In the genomic region with DNA sequence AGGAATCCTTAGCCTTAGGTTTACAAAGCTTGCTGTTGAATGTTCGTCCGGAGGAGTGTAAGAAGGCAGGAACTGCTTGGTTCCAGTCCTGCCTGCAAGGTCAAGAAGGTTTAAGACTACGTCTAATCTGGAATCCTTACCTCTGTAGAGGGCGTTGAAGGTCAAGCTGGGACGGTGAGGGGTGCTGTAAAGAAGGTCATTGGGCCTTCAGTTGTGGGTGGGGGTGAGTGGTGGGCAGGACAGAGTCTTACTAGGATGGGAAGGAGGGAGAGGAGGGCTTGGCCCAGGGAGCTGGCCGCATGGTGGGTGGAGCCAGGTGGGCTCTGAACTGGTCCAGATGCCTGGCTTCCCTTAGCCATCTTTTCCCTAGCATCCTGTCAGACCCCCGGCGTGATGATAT, we compare ENCODE assay signal across 25 mouse cellular contexts. TPM values are rescaled to one million over a fixed set of nuclear protein-coding genes. Genes with fewer than 3 reads are reported as not detected.
A peak's percentile ranks its signal among the peaks of the same experiment; 100 is the strongest.
DNase-seq lines count a peak whose midpoint lies in the region; ATAC-seq and TF ChIP-seq lines count a peak whose summit lies in the region.
"Had no signal": no experiment of that assay in that cellular context is flagged by ENCODE, and none has a peak within 500 bp of the region (broad histone marks: within the 10 kb centered on the region; RNA-seq: fewer than 3 reads in every experiment).

No protein-coding gene starts in this region.

- peaks cover 28% of the 10 kb centered on the region for H3K36me3 ChIP-seq in heart, embryonic 13.5 days
- no peaks in the 10 kb centered on the region for H3K36me3 ChIP-seq in liver, embryonic 11.5 days (ENCODE audit: control insufficient read depth, insufficient read depth, low read length)
- peaks cover 10% of the 10 kb centered on the region; the same call in 1 of the 2 replicates for H3K36me3 ChIP-seq in small intestine, adult 2 months (ENCODE audit: control insufficient read depth, insufficient read depth, low read length)
- H3K36me3 ChIP-seq: stomach, embryonic 15.5 days had no signal

- no peak overlapping the region for H3K27ac ChIP-seq in heart, embryonic 13.5 days (replicated peaks)
- H3K27ac ChIP-seq in liver, embryonic 11.5 days (ENCODE audit: low read depth, low read length) = no peak overlapping the region
- H3K27ac ChIP-seq in small intestine, adult 2 months (ENCODE audit: insufficient read depth, low read depth, low read length) = 0 out of 2 replicates have a peak overlapping the region, but pooled peaks have one; percentile 63
- H3K27ac ChIP-seq: forebrain, embryonic 13.5 days; hindbrain, embryonic 12.5 days; lung, embryonic 15.5 days; stomach, embryonic 15.5 days had no signal

- intact Hi-C loops in heart, postnatal 36 days (cut with DNase I) = loop anchor here (2.0 kb wide), 2 partner anchors 53 to 81 kb away; partner anchors contain the start of gene Phospho1

- DNase-seq in heart, postnatal 36 days = no peak
- peak; percentile 1 for DNase-seq in liver
- no peak for DNase-seq in liver, embryonic 11.5 days (ENCODE audit: low spot score)
- peak; percentile 53 for DNase-seq in ZHBTc4 (ENCODE audit: low read depth, low spot score)
- no peak for DNase-seq in layer of hippocampus, adult 8-10 months (ENCODE audit: low spot score in 2 of 2)
- DNase-seq: adrenal gland, postnatal 14 days; B cell, adult 2 months; cerebellum, adult 9-10 months; heart, postnatal 10 days; kidney, postnatal 25 days; layer of hippocampus, adult 9-11 months; left cerebral cortex, postnatal 4 days; lung, postnatal 4 days; thymus, adult 18-20 months; thymus, postnatal 36 days had no signal

- no peak overlapping the region for H3K4me2 ChIP-seq in heart, embryonic 13.5 days
- H3K4me2 ChIP-seq in liver, embryonic 11.5 days = no peak overlapping the region
- H3K4me2 ChIP-seq: forebrain, embryonic 13.5 days; hindbrain, embryonic 12.5 days; lung, embryonic 15.5 days; neural tube, embryonic 13.5 days; stomach, embryonic 15.5 days had no signal

- no peak for TF ChIP-seq CTCF in small intestine, adult 2 months (IDR thresholded peaks at IDR 0.05; ENCODE audit: extremely low read depth, insufficient read length, insufficient replicate concordance, low read depth, low read length)

- H3K9ac ChIP-seq in heart, embryonic 13.5 days = 0 out of 2 replicates have a peak overlapping the region, but pooled peaks have one; percentile 33
- no peak overlapping the region for H3K9ac ChIP-seq in liver, embryonic 11.5 days (ENCODE audit: low read depth, low read length)
- H3K9ac ChIP-seq: forebrain, embryonic 13.5 days; hindbrain, embryonic 12.5 days; lung, embryonic 15.5 days; neural tube, embryonic 13.5 days; stomach, embryonic 15.5 days had no signal

- no peaks in the 10 kb centered on the region for H3K27me3 ChIP-seq in heart, embryonic 13.5 days (replicated peaks)
- no peaks in the 10 kb centered on the region for H3K27me3 ChIP-seq in liver, embryonic 11.5 days (replicated peaks; ENCODE audit: control insufficient read depth, insufficient read depth, low read length)
- H3K27me3 ChIP-seq in small intestine, adult 2 months (ENCODE audit: control insufficient read depth, insufficient read depth, low read length) = no peaks in the 10 kb centered on the region
- H3K27me3 ChIP-seq: CH12.LX; forebrain, embryonic 13.5 days; hindbrain, embryonic 12.5 days; lung, embryonic 15.5 days; neural tube, embryonic 13.5 days; stomach, embryonic 15.5 days had no signal

- H3K4me1 ChIP-seq in heart, embryonic 13.5 days = peaks cover 17% of the 10 kb centered on the region
- H3K4me1 ChIP-seq in liver, embryonic 11.5 days (replicated peaks; ENCODE audit: control insufficient read depth, insufficient read depth, low read length) = 0 out of 2 replicates have a peak, but pooled peaks cover under 1% of the 10 kb centered on the region
- peaks cover 4% of the 10 kb centered on the region; the same call in 1 of the 2 replicates for H3K4me1 ChIP-seq in small intestine, adult 2 months (ENCODE audit: control insufficient read depth, insufficient read depth, insufficient read length, low read length)
- H3K4me1 ChIP-seq: forebrain, embryonic 13.5 days; hindbrain, embryonic 12.5 days had no signal

- WGBS in heart, embryonic 13.5 days = 77% methylated on average over 8 of the region's 8 CpGs
- WGBS in liver, embryonic 11.5 days = 85% methylated on average over 8 of the region's 8 CpGs
- WGBS in small intestine, adult 2 months = 80% methylated on average over 8 of the region's 8 CpGs

- no peak for ATAC-seq in heart, embryonic 13.5 days (ENCODE audit: extremely low read depth, insufficient number of reproducible peaks, low FRiP score, low TSS enrichment)
- no peak for ATAC-seq in liver, embryonic 11.5 days (replicated peaks; ENCODE audit: low FRiP score)
- ATAC-seq: forebrain, embryonic 13.5 days; midbrain, embryonic 16.5 days had no signal

- H3K9me3 ChIP-seq in heart, embryonic 13.5 days = no peaks in the 10 kb centered on the region
- H3K9me3 ChIP-seq in liver, embryonic 11.5 days (ENCODE audit: control insufficient read depth, low read length) = no peaks in the 10 kb centered on the region
- H3K9me3 ChIP-seq: forebrain, embryonic 13.5 days; hindbrain, embryonic 12.5 days; lung, embryonic 15.5 days; neural tube, embryonic 13.5 days; stomach, embryonic 15.5 days had no signal

- no peak overlapping the region for H3K4me3 ChIP-seq in heart, embryonic 13.5 days
- no peak overlapping the region for H3K4me3 ChIP-seq in liver, embryonic 11.5 days (ENCODE audit: low read depth, low read length)
- no peak overlapping the region for H3K4me3 ChIP-seq in small intestine, adult 2 months (ENCODE audit: low read depth, low read length)
- H3K4me3 ChIP-seq: forebrain, embryonic 13.5 days; hindbrain, embryonic 12.5 days; lung, embryonic 15.5 days; myocyte; neural tube, embryonic 13.5 days; stomach, embryonic 15.5 days had no signal

- TF ChIP-seq POLR2A in small intestine, adult 2 months (IDR thresholded peaks at IDR 0.05; ENCODE audit: low read depth, low read length) = no peak

RNA-seq across cellular contexts. Expression of gene B130006D01Rik, which starts 48.3 kb away (rescaled TPM):
- polyA plus RNA-seq in heart, embryonic 13.5 days (2015; fragmentation: Nextera tagmentation; extraction: Ambion mirVana) = 0.51 and 0.78 TPM in 2 replicates
- under 1 TPM; 0.22 to 0.46 TPM for total RNA-seq in heart, postnatal 36 days (2021)
- 1.5 and 1.6 TPM in 2 replicates for polyA plus RNA-seq in liver, embryonic 11.5 days (2014; fragmentation: Nextera tagmentation; extraction: Ambion mirVana)
- polyA plus RNA-seq in small intestine, adult 2 months (2012; rRNA removed) = 0.05 TPM in 1 of 2 replicates, not detected in the other
- 1 to 10 TPM; 1.9 to 2.4 (median 1.9) TPM for total RNA-seq in layer of hippocampus, adult 8-10 months (2022)

RNA-seq across cellular contexts. Expression of gene Phospho1, which starts 52.6 kb away (rescaled TPM):
- polyA plus RNA-seq in heart, embryonic 13.5 days (2015; fragmentation: Nextera tagmentation; extraction: Ambion mirVana) = 1.8 and 2.2 TPM in 2 replicates
- total RNA-seq in heart, postnatal 36 days (2021) = 100 to 1,000 TPM; 174 to 180 TPM
- 0.48 and 0.74 TPM in 2 replicates for polyA plus RNA-seq in liver, embryonic 11.5 days (2014; fragmentation: Nextera tagmentation; extraction: Ambion mirVana)
- 236 and 278 TPM in 2 replicates for polyA plus RNA-seq in small intestine, adult 2 months (2012; rRNA removed)
- 10 to 100 TPM; 44.2 to 51.8 (median 50.0) TPM for total RNA-seq in layer of hippocampus, adult 8-10 months (2022)
- polyA plus RNA-seq: forebrain, embryonic 13.5 days; hindbrain, embryonic 12.5 days; neural tube, embryonic 13.5 days had no signal

RNA-seq across cellular contexts. Expression of gene Zfp652, which starts 59.2 kb away (rescaled TPM):
- polyA plus RNA-seq in heart, embryonic 13.5 days (2015; fragmentation: Nextera tagmentation; extraction: Ambion mirVana) = 10.0 and 13.0 TPM in 2 replicates
- 10 to 100 TPM; 50.7 to 50.8 TPM for total RNA-seq in heart, postnatal 36 days (2021)
- 8.7 TPM in 2 replicates for polyA plus RNA-seq in liver, embryonic 11.5 days (2014; fragmentation: Nextera tagmentation; extraction: Ambion mirVana)
- polyA plus RNA-seq in small intestine, adult 2 months (2012; rRNA removed) = 12.4 and 25.1 TPM in 2 replicates
- total RNA-seq in layer of hippocampus, adult 8-10 months (2022) = 10 to 100 TPM; 47.8 to 49.7 (median 48.5) TPM

Comparison
In these comparisons a context has a peak if more than half of its experiments do, and no peak if none do; other contexts are left out.
1. DNase-seq: peak in liver (single experiment) and ZHBTc4 (single experiment); none in heart, postnatal 36 days (0 of 2), liver, embryonic 11.5 days (single experiment) and layer of hippocampus, adult 8-10 months (0 of 2).
2. RNA of gene Phospho1, which starts 52.6 kb away (polyA plus RNA-seq): 236 to 278 TPM in small intestine, adult 2 months; 1.8 to 2.2 TPM in heart, embryonic 13.5 days and 0.48 to 0.74 TPM in liver, embryonic 11.5 days; every median in the first group is over 10 times any median in the second.